Mouse (Mus musculus): ENCODE data around the gene Ttc13.

Gene Ttc13

GRCm38 (mm10) chr8:124704376-124704775 lies 17.4 kb downstream of the Ttc13 start:
- in situ Hi-C loops (cut with MboI, MseI) = no loop called here

DNA sequence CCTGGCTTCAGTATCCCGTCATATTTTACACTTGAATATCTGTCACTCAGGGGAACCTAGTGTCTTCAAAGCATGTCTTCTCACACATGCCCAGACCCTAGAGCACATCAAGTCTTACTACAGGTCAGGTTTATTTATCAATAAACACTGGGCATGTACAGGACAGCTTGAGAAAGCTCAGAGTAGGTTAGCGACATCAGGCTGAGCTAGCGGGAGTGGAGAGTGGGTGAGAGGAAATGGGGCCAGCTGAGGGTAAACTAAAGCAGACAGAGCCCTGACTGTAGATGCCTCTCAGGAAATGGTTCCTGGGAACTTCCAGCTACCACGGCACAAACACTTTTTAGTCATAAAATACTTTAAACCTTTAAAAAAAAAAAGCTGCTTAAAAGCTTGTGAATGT lies 18.3 kb downstream of the Ttc13 start:
- in situ Hi-C loops (cut with MboI, MseI) = no loop called here

DNA sequence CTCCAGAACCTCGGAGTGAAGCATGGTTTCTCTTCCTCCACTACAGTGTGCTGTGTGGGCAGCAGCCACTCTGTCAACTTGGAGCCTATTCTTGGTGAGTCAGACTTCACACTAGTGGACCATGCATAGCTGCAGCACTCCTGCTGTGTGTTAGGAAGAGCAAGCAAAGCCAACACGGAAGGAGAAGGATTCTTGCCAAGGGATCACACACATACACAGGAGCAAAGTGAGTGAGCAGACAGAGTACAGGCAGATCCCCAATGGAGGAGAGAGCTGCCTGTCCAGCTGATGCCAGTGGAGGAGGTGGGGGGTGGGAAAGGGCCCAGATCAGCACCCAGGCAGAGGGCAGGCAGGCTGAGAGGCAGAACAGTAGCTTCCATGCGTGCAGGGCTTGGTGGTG lies 19.6 kb downstream of the Ttc13 start:
- in situ Hi-C loops (cut with MboI, MseI) = no loop called here

DNA sequence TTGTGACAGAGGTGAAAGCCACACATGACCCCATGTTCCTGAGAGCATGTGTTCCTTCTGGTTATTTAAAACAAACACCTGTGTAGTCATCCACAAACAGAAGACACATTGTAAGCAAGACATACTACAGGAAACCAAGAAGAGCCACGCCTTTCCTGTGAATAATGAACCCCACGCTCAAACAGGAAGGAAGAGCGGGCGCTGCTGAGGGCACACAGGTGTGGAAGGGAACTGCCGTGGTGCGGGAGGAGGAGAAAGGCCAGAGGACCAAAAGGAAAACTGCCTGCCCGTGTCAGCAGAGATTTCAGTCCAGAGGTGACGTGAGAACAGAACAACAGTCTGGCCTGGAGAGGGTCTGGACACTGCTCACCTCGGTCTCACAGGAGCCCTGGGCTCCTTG lies 20.8 kb downstream of the Ttc13 start:
- in situ Hi-C loops (cut with MboI, MseI) = no loop called here

GRCm38 (mm10) chr8:124700271-124700670 lies 21.5 kb downstream of the Ttc13 start:
- in situ Hi-C loops (cut with MboI, MseI) = no loop called here

- in situ Hi-C loops (cut with MboI, MseI) = no loop called here
These were observed 26.2 kb downstream of the Ttc13 start for GRCm38 (mm10) chr8:124695424-124696100.

DNA sequence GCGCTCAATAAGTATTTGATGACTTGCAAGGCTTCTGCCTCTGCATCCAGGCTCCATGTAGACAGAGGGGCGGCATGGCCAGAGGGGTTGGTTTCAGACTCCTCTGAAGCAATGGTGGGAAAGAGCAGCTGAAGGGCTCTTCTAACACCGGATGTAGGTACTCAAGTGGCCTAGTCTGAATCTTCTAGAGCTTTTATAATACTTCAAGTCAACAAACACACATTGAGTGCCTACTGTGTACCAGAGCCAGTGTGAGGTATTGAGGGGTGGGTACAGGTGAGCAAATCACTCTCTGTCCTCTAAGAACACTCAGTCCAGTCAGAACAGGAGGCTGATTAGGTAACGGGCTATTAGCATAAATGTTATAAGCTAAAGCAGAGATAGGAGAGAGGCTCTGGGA lies 30.1 kb downstream of the Ttc13 start:
- in situ Hi-C loops (cut with MboI, MseI) = no loop called here

DNA sequence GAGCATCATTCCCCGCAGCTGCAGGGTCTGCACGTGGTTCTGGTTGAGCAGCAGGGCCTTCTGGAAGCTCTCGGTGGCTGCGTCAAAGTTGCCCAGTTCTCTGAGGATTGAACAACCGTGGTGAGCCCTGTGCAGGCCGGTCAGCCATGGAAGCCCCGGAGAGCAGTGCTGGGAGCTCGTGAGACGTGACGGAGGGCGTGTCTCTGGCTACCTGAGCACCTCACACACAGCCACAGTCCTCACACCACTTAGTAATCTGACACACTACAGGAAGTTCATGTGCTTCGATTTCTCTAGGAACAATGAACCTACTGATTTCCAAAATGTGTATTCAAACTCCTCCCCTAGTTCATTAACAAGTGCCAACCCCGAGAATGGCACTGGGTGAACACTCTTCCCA lies 32.9 kb downstream of the Ttc13 start:
- in situ Hi-C loops (cut with MboI, MseI) = no loop called here

- in situ Hi-C loops (cut with MboI, MseI) = no loop called here
These were observed 39.6 kb downstream of the Ttc13 start for GRCm38 (mm10) chr8:124682218-124682617.

- in situ Hi-C loops (cut with MboI, MseI) = no loop called here
These were observed 40.0 kb downstream of the Ttc13 start for GRCm38 (mm10) chr8:124681792-124682157.

- in situ Hi-C loops (cut with MboI, MseI) = no loop called here
These were observed 40.5 kb downstream of the Ttc13 start for GRCm38 (mm10) chr8:124681077-124681791.

DNA sequence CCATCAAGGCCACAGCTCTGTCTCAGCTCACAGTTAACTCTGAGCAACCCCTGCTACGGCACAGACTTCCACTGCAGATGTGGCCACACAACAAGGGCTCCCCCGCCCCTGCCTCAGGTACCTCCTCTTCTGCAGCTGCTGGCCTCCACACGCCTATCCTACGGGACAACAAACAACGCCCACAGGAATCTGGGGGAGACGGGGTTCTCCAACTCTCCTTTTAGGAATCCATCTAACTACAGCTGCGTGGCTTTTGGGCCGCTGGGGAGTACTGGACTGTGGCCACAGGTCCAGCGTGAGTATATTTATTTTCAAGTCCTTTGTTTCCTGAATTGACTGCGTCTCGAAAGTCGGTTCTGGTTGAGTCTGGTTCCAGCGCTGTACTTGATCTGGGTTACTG lies 43.5 kb downstream of the Ttc13 start:
- in situ Hi-C loops (cut with MboI, MseI) = loop anchor here (5.0 kb wide), 1 partner anchor 61 kb away; no protein-coding TSS in a partner anchor

DNA sequence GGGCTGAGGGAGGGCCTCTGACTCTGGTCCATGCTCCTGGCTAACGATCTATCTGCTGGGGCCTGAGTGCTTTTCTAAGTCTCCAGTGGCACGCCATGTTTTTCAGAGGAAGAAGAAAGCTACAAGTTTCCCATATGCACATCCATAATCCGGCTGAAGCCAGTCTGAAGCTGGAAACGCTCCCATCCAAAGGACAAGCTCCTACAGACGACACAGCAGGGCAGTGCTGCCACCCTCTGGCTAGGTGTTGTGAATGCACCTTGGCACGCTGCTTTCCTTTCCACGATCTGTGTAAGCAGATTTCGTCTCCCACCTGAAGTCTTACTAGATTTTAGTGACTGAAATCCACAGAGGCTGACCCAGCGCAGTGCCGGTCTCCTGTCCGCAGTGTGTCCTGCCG lies 44.3 kb downstream of the Ttc13 start:
- in situ Hi-C loops (cut with MboI, MseI) = loop anchor here (5.0 kb wide), 1 partner anchor 60 kb away; no protein-coding TSS in a partner anchor

DNA sequence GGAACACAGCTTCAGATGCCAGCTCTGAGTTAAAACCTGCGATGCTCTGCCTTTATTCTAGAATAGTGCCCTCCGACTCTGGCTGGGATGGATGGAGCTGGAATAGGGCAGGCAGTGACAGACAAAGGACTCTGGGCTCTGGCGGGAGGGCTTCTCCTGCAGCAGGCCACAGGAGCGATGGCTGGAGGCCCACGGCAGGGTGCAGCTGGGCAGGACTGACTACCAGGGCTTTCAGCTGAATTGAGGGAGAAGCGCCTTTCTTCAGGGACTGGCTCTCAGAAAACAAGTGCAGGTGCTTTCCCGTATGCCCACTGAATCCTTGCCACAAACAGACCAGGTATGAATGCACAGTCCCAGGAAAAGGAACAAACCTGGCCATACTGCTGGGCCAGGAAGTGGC lies 44.7 kb downstream of the Ttc13 start:
- in situ Hi-C loops (cut with MboI, MseI) = loop anchor here (5.0 kb wide), 1 partner anchor 60 kb away; no protein-coding TSS in a partner anchor

GRCm38 (mm10) chr8:124676661-124677060 lies 45.1 kb downstream of the Ttc13 start:
- in situ Hi-C loops (cut with MboI, MseI) = loop anchor here (5.0 kb wide), 1 partner anchor 59 kb away; no protein-coding TSS in a partner anchor

DNA sequence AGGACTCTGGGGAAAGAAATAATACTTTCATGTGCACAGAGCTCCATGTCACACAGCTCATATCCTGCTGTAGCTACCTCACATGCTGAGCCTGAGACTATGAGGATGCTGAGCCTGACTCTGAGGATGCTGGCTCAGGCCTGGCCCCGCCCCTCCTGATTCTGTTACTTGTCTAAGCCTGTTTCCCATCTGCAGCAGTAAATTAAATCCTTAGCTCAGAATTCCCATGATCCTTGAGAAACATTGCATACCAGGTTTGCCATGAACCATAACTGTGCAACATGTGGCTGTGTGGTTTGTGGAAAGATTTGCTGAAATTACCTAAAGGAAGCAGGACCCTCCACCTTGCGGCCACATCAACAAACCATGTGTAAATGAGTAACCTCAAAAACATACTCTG lies 49.4 kb downstream of the Ttc13 start:
- in situ Hi-C loops (cut with MboI, MseI) = no loop called here

DNA sequence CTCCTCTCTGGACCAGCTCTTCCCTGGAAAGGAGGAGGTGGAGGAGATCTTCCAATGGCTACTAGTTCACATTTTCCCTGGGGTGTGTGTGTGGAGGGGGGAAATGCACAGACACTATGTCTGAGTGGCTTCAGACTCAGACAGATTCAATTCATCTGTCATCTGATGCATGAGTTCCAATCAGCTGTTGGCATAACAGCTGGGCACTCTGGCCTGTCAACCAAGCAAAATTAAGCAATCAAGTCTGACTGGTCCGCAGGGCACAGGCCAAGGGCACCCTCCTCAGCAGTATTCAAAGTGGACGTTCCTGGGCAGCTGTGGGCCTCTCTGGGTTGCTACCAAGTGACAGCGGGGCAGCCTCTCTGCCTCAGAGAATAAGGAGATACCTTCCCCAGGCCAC lies 53.0 kb downstream of the Ttc13 start:
- in situ Hi-C loops (cut with MboI, MseI) = no loop called here

- in situ Hi-C loops (cut with MboI, MseI) = no loop called here
These were observed 57.4 kb downstream of the Ttc13 start for GRCm38 (mm10) chr8:124664414-124664813.

DNA sequence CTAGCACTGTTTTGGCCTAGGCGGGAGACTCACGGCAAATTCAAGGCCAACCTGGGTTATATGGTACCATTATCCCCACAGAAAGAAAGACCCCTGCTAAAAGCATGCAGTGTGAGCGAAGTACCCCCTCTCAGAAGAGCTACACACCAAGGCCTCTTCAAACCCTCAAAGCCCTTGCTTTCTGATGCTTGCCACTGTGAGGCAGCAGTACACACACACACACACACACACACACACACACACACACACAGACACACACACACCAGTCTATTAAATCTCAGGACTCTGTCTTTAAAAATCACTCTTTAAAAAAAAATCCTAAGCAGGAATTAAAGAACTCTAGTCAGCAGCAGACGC lies 57.9 kb downstream of the Ttc13 start:
- in situ Hi-C loops (cut with MboI, MseI) = no loop called here

DNA sequence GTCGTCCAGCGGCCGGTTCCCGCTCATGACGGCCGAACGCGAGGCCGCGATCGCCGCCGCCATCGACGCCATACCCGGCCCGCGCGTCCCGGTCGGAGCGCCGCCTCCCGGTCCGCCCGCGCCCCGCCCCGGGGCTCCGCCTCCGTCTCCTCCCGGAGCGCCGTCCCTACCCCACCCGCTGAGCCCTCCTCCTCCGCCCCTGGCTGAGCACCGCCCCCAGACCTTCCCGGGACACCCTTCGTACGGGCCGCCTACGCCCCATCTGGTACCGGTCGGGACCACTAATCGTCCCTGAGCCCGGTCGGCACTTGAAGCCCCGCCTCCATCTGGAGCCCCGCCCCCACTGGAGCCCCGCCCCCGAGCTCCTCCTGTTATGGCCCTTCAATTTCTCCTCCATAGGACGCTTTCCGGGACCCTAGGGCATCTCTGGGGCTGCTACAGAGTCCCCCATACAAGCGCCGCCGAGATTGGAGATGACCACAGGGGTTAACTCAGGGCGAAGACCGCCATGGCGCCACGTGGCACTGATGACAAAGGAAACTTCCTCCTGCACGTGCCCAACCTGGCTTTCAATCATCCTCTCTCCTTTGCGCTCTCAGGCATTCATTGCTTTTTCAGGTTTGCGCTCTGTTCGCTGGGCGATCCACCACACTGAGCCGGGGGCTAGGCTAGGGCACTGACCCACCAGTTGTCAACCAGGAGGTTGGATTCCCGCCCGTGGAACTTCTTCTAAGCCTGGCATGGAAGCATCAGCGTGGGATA lies 58.5 kb downstream of the Ttc13 start, which contains the start of gene 2310022B05Rik:
TSS of gene 2310022B05Rik (minus strand) at position 258 of the 762 bp plus-strand sequence.
- in situ Hi-C loops (cut with MboI, MseI) = no loop called here

GRCm38 (mm10) chr8:124662446-124663111 lies 59.2 kb downstream of the Ttc13 start:
- in situ Hi-C loops (cut with MboI, MseI) = no loop called here

GRCm38 (mm10) chr8:124661781-124662180 lies 60.0 kb downstream of the Ttc13 start:
- in situ Hi-C loops (cut with MboI, MseI) = no loop called here

Measured in T-helper 17 cell (primary cell).